Comparison of ENCODE assay signal across 8 mouse cellular contexts in the genomic region with DNA sequence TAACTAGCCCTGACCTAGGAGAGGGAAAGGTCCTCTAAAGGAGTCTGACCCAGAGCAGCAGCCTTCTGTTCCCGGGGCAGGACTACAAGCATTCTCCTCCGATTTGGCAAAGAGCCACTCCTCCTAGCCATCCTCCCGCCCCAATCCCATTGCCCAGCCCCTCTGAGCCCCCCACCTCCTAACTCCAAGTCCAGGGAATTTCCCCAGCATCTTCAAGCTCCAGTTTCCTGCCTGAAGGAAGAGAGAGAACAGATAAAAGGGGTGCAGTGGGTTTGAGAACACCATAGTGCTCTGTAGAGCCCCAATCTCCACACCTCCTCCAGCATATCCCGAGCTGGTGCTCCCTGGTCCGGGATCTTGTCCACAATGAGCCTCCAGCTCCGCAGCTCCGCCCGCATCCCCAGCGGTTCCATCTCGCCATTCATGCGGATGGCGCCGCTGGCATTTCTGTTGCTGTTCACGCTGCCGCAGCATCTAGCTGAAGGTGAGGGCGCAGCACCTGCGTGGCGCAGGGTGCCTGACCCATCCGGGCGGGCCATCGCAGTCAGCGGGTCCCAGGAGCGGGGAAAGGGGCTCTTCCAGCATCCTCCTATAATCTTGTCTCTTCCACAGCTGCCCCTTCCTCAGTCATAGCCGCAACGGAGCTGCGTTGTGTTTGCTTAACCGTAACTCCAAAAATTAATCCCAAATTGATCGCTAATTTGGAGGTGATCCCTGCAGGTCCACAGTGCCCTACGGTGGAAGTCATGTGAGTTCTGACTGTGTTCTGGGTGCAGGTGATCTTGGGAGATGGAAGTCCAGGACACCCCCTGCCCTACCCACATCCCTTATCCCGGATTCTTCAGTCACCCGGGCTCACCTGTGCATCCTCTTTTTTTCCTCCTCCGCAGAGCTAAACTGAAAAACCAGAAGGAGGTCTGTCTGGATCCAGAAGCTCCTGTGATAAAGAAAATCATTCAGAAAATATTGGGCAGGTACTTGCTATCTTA. TPM values are rescaled to one million over a fixed set of nuclear protein-coding genes. Genes with fewer than 3 reads are reported as not detected.
A peak's percentile ranks its signal among the peaks of the same experiment; 100 is the strongest.
DNase-seq lines count a peak whose midpoint lies in the region; ATAC-seq and TF ChIP-seq lines count a peak whose summit lies in the region.

A gene (plus strand): TSS at position 284 of the 989 bp plus-strand sequence.

- no peak for TF ChIP-seq EP300 in heart, postnatal 0 days (IDR thresholded peaks at IDR 0.05; ENCODE audit: low read depth)

- H3K9me3 ChIP-seq in heart, postnatal 0 days (replicated peaks; ENCODE audit: control insufficient read depth, low read length), result no peaks in the 10 kb centered on the region
- H3K9me3 ChIP-seq in limb, embryonic 14.5 days (ENCODE audit: control insufficient read depth, low read length), result no peaks in the 10 kb centered on the region

- ATAC-seq in common myeloid progenitor, adult 5-6 weeks (replicated peaks; ENCODE audit: low read depth, poor library complexity, severe bottlenecking), result peak; percentile 31
- no peak for ATAC-seq in heart, postnatal 0 days (ENCODE audit: insufficient read depth, low read depth)
- no peak for ATAC-seq in limb, embryonic 14.5 days (ENCODE audit: low FRiP score, low read depth)

- no peak within 1 kb of the TSS for H3K9ac ChIP-seq in liver, adult 2 months (ENCODE audit: low read depth, low read length)
- no peak within 1 kb of the TSS for H3K9ac ChIP-seq in heart, postnatal 0 days (replicated peaks; ENCODE audit: low read depth, low read length)
- H3K9ac ChIP-seq in limb, embryonic 14.5 days (ENCODE audit: low read depth, low read length, severe bottlenecking), result peak within 1 kb of the TSS; percentile 29; the same call in 1 of the 2 replicates

- WGBS in liver, adult 2 months, result 10% methylated on average over 32 of the region's 32 CpGs
- 7% methylated on average over 32 of the region's 32 CpGs for WGBS in heart, postnatal 0 days
- WGBS in limb, embryonic 14.5 days, result 6% methylated on average over 32 of the region's 32 CpGs

- H3K4me3 ChIP-seq in liver, adult 2 months (ENCODE audit: insufficient read depth, low read depth, low read length), result peak within 1 kb of the TSS; percentile 9; the same call in 1 of the 2 replicates
- peak within 1 kb of the TSS; percentile 26 for H3K4me3 ChIP-seq in heart, postnatal 0 days (ENCODE audit: low read depth, low read length)
- H3K4me3 ChIP-seq in limb, embryonic 14.5 days (replicated peaks; ENCODE audit: low read length), result peak within 1 kb of the TSS; percentile 28

- no peaks in the 10 kb centered on the region for H3K36me3 ChIP-seq in liver, adult 2 months (ENCODE audit: control insufficient read depth, insufficient read depth, low read length)
- no peaks in the 10 kb centered on the region for H3K36me3 ChIP-seq in heart, postnatal 0 days (replicated peaks; ENCODE audit: control insufficient read depth, insufficient read depth, low read length)
- no peaks in the 10 kb centered on the region for H3K36me3 ChIP-seq in limb, embryonic 14.5 days (ENCODE audit: control insufficient read depth, insufficient read depth, low read length)

- H3K27me3 ChIP-seq in liver, adult 2 months (ENCODE audit: control insufficient read depth, insufficient read depth, low read length), result no peaks in the 10 kb centered on the region
- H3K27me3 ChIP-seq in heart, postnatal 0 days (ENCODE audit: control insufficient read depth, insufficient read depth, low read length), result peaks cover 13% of the 10 kb centered on the region
- peaks cover 13% of the 10 kb centered on the region for H3K27me3 ChIP-seq in limb, embryonic 14.5 days (ENCODE audit: control insufficient read depth, insufficient read depth, low read length)

- DNase-seq in liver, adult 2 months (ENCODE audit: extremely low read depth, low read depth, low spot score), result peak; percentile 8
- DNase-seq in liver, result no peak
- no peak for DNase-seq in heart, postnatal 0 days (ENCODE audit: low spot score)
- no peak for DNase-seq in limb, embryonic 14.5 days (ENCODE audit: low spot score)
- peak; percentile 70 for DNase-seq in retina, embryonic 14.5 days (ENCODE audit: low spot score)
- no peak for DNase-seq in spleen, adult 18-20 months
- DNase-seq in gastrocnemius, postnatal 25 days, result no peak

- peak within 1 kb of the TSS; percentile 42 for H3K4me2 ChIP-seq in heart, postnatal 0 days (ENCODE audit: low read depth, low read length)
- peak within 1 kb of the TSS; percentile 47 for H3K4me2 ChIP-seq in limb, embryonic 14.5 days (replicated peaks; ENCODE audit: low read depth, low read length, severe bottlenecking)

- no peaks in the 10 kb centered on the region for H3K79me2 ChIP-seq in liver, adult 2 months (ENCODE audit: control insufficient read depth, insufficient read depth, low read length)

- peaks cover 7% of the 10 kb centered on the region for H3K4me1 ChIP-seq in liver, adult 2 months (ENCODE audit: control insufficient read depth, insufficient read depth, low read length)
- peaks cover 13% of the 10 kb centered on the region; the same call in 1 of the 2 replicates for H3K4me1 ChIP-seq in heart, postnatal 0 days (ENCODE audit: control insufficient read depth, insufficient read depth)
- peaks cover 21% of the 10 kb centered on the region for H3K4me1 ChIP-seq in limb, embryonic 14.5 days (ENCODE audit: control insufficient read depth, insufficient read depth, low read length)

- no peak for TF ChIP-seq CTCF in liver, adult 2 months (IDR thresholded peaks at IDR 0.05; ENCODE audit: low read depth, low read length)
- no peak for TF ChIP-seq CTCF in heart, postnatal 0 days (IDR thresholded peaks at IDR 0.05; ENCODE audit: low read depth)

- H3K27ac ChIP-seq in liver, adult 2 months (replicated peaks; ENCODE audit: insufficient read depth, low read depth, low read length), result no peak within 1 kb of the TSS
- H3K27ac ChIP-seq in heart, postnatal 0 days (ENCODE audit: low read depth), result no peak within 1 kb of the TSS
- H3K27ac ChIP-seq in limb, embryonic 14.5 days (replicated peaks; ENCODE audit: low read depth, low read length), result no peak within 1 kb of the TSS

- TF ChIP-seq POLR2A in liver, adult 2 months (IDR thresholded peaks at IDR 0.05; ENCODE audit: extremely low read depth, insufficient read depth, low read length), result no peak
- no peak for TF ChIP-seq POLR2A in limb, embryonic 14.5 days (IDR thresholded peaks at IDR 0.05; ENCODE audit: borderline replicate concordance, extremely low read depth, insufficient read depth, insufficient read length)

RNA-seq across cellular contexts. Expression of the gene that starts here (rescaled TPM):
- 0.09 TPM in 1 of 2 replicates, not detected in the other for total RNA-seq in liver, adult 2 months (2014; rRNA removed)
- polyA plus RNA-seq in liver, adult 2 months (2012; rRNA removed), result 0.05 and 0.06 TPM in 2 replicates
- total RNA-seq in common myeloid progenitor, adult 5-6 weeks (2017), result not detected in 2 replicates
- not detected in 2 replicates for total RNA-seq in heart, postnatal 0 days (2014; rRNA removed; ENCODE audit: low replicate concordance)
- 0.10 and 0.14 TPM in 2 replicates for polyA plus RNA-seq in heart, postnatal 0 days (2015; fragmentation: Nextera tagmentation; extraction: Ambion mirVana)
- polyA plus RNA-seq in limb, embryonic 14.5 days (2012; rRNA removed), result 1.3 and 1.4 TPM in 2 replicates
- polyA plus RNA-seq in limb, embryonic 14.5 days (2014; fragmentation: Nextera tagmentation; extraction: Ambion mirVana), result 1.4 and 2.4 TPM in 2 replicates
- not detected for total RNA-seq in gastrocnemius, postnatal 25 days (2021)

Comparison
In these comparisons a context has a peak if more than half of its experiments do, and no peak if none do; other contexts are left out.
1. Peak in DNase-seq and H3K4me3 ChIP-seq in liver, adult 2 months; RNA of the gene not detected or under 1 TPM.
2. Peak in ATAC-seq in common myeloid progenitor, adult 5-6 weeks; RNA of the gene not detected or under 1 TPM.